Mouse (Mus musculus) layer of hippocampus, postnatal 36 days (tissue): ENCODE data around the gene Gm20532. TPM values are rescaled to one million over a fixed set of nuclear protein-coding genes. Genes with fewer than 3 reads are reported as not detected.

Source experiments
- DNase-seq, 2 experiments: peaks; one replicate each; pipeline ENCODE4 v3.0.0; 2022
- total RNA-seq, 2 experiments: library from RNA; stranded (reverse); gene quantifications; 2 replicates each; pipeline ENCODE4 v1.2.3; 2021

Gm20532 gene
- total RNA-seq, result not detected

DNA sequence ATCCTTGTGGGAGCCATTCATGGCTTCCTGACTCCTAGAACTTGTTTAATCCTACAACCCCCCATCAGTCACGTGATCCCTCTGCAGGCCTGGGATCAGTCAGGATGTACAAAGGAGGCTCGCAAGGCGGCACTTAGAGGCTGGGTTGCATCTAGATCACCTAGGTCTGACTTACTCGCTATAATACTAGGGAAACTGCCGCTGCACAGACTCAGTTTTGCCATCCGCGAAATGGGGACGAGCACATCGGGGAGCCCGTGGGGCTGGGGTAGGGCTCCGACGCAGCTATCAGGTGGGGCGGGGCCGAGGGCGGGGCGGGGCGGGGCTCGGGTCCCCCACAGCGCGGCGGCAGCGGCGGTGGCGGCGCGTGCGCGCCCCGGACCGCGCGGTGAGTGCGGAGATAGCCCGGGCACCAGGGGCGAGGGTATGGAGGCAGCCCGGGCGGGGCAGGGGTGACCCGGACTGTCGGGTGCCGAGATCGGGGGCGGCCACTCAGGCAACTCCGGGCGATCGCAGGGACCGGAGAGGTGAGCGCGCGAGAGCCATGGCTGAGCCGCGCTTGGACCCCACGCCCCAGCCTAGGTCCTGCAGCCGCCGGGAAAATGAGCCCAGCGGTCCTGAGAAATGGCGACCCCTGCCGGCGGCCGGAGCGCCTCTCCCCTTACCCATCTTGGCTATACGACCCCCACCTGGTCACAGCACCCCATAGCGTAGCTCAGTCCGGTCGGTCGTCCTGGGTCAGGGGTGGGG is at the start of gene Gm20532:
TSS of gene Gm20532 (plus strand) at position 346 of the 750 bp plus-strand sequence.
- DNase-seq, result peak; percentile 60 to 65

DNA sequence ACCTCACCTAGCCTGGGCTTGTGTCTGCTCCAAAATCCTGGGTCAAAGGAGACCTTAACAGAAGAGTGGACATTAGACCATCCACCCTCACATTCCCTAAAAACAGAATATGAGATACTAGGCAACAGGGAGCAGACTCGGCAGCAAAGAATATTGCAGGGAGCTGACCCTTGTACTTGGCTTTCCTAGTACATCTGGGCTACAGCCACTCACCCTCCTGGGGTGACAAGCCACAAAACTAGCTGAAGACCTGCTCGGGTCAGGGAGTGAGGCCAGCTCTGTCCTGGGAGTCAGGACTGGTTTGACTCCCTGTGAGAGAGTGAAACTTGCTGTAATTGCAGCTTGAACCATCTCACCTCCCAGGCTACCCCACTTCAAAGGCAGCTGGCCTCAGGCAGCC is 46.9 kb upstream of the Gm20532 start:
- DNase-seq, result no peak

DNA sequence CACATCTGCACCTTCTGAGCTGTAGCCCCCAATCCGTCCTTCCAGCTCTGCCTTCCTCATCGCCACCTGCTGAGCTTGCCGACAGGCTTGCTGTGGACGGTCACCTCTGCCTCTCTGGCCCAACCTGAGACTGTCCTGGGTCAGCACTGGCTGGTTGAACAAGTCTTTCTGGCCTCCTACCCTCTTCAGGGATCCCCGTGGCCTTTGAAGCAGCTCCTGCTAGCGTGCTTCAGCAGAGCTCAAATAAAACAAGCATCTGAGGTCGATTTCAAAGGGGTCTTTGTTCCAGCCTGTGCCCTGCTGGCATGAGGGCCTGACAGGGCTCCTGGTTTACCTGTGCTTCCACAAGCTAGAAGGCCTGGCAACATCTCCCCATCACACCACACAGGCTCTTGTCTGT is 45.7 kb upstream of the Gm20532 start:
- no peak for DNase-seq

DNA sequence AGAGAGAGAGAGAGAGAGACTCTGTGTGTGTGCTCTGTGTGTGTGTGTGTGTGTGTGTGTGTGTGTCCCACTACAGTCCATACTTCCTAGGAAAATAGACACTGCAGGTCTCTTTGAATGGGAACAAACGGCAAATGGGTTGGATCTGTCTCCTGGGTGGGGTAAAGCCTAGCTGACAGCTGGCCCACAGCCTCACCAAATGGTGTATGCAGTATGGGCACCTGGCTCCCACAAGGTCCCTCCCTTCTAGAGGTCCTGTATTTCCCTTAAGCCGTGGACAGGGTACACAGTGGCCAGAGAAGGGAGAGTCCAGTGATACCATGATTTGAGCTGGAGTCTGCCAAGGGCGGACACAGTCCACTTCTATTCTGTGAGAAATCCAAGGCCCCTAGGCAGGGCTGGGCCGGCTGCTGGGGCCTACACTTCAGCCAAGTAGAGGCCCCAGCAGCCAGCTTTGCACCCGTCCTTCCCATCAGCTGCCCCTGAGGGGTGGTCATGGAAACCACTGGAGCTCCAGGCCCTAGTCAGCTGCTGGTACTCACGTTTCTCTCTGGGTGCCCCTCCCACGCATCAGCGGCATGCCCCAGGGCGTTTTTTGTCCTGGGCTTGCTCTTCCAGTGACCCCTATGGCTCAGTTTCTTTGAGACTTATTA is 45.1 kb upstream of the Gm20532 start:
- no peak for DNase-seq

DNA sequence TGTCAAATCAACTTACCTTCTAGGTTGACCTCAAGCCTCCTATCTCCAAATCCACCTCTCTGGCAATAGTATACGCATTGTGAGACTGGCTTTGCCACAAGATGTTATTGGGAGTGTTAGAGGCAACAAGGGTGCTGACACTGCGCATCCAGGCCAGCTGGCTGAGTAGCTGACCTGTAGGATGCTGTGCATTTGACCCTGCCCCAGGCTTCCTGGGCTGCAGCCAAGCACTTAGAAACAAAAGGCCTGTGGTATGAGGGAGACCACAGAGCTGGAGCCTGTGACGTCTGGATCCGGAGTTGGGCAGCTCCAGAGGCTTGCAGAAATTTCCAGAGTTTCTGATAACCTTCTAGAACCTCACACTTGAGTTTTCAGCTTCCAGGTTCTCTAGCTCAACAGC is 43.3 kb upstream of the Gm20532 start:
- DNase-seq, result no peak

DNA sequence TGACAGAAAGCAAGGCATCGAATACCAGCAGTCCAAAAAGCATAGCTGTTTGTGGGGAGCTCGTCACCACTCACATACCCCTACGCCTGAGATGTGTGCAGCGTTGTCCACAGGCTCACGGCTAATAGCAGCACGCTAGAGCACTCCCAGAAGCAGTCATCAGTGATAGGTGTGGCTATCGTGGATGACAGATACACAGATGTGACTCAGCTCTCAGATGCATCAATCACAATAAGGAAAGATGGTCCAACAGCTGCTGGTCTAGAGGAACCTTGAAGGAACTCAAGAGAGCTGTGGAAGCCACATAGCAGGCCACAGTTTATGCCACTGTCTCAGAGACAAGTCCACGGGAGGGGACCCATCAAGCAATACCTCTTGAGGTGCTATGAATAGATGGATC is 42.7 kb upstream of the Gm20532 start:
- DNase-seq, result no peak

DNA sequence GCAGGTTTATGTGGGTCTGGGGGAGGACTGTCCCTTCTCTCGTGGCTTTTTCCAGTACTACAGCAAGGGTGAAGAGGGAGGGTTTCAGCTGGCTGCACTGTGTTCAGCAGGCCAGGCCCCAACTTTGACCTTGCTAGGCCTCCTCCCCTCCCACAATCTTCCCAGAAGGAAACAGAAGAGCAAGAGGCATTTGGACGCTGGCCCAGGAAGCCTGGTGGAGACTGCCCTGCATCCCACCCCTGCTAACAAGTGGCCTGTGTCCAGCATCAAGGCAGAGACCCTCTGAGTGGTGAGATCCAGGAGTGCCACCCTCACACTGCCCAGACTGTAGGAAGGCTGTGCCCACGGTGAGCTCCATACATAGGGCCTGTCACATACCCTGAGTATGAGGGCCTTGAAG is 42.2 kb upstream of the Gm20532 start:
- DNase-seq, result no peak

DNA sequence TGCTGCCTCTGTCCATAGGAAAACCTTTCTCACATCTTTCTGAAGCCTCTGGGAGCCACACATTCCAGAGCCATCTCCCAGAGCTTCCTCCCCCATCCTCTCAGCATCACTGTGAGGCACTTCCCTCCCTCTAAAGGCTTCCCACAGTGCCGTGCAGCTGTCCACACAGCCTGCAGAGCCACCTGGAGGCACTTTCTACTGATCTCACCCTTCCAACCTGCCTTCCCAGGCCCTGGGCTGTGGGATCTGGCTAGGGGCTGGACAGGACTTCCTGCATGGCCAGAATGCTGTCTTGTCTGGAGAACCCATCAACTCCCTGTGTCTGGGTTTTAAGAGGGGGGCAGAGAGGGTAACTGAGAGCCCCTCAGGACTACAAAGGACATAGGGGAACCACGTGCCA is 39.0 kb upstream of the Gm20532 start:
- DNase-seq, result no peak

DNA sequence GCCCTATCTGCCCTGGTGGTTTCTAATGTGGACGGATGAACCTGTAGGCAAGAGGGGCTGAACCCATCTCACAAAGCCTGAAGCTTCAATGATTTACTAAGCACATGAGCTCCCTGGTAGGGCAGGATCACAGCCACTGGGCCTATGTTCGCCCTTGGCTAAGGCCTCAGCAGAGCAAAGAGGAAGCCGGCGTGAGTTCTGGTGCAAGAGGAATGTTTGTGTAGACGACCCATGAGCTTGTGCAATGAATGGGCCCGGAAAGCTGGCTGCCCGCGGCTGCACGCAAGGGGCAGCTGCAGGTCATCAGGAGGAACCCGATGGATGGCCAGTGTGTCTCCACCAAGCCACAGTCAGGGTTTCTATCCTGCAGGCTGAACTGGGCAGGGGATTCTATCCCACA is 36.6 kb upstream of the Gm20532 start:
- no peak for DNase-seq

DNA sequence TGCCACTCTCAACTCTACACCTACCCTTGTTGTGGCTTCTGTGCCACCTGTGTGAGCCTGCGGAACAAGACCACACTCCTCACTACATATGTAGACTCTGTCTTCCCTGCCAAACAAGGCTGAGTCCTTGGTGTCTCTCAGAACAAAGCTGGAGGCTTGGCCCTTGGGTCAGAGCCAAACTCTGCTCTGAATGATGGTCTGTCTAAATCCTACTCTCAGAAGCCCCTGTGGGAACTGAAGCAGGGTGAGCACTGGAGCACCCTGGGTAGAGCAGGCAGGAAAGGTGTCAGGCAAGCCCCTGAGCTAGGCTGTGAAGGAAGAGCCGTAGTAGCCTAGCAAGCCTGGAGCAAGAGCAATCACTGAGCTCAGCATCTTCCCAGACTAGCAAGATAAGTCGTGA is 36.2 kb upstream of the Gm20532 start:
- DNase-seq, result no peak

DNA sequence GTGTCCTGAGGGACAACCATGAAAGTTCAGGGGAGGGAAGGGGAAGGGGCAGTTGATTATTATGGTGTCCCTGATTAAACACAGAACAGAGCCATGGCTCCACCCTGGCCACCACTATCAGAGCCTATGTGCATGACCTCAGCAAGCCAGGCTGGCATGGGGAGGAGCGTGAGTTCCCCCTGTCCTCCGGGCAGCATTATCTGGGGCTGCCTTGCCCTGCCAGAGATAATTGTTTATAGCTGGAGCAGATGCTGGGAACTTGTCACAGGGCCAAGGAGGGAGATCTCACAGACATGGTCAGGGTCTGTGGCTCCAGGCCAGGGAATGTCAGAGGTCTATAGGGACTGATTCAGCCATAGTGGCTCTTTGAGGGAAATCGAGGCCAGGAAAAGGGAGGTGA is 35.7 kb upstream of the Gm20532 start:
- DNase-seq, result no peak

DNA sequence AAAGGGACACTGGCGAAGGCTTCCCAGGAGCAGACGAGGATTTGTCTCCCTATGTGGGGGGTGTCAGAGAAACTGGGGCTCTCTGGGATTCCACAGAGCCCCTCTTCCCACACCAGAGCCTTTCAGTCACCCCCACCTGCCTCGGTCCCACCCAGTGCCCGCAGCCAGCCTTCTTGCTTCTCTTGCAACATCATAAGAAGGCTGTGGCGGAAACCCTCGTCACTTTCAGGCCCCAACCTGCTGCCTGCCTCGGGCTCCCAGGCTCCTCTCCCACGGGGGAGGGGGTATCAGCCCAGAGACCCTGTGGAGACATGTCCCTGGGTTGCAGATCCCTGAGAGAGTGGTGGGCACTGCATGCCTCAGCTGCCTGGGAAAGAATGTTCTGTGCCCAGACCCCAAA is 35.0 kb upstream of the Gm20532 start:
- DNase-seq, result no peak

DNA sequence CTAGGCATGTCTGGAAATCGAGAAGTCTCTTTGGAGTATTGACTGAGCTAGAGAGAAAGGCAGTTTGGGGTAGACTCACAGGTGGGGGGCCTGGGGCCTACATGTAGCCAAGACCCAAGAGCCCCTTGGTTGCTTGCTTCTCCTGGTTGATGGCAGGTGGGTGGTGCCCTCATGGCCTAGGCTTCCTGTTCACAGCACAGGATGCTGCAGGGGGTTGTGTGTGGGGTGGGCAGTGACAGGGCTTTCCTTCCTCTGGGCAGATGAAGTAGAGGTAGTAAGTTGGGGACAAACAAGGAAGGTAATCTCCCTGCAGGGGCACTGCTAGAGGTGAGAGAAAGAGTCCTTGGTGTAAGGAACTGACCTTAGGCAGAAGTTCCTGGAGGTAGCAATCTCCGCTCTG is 34.4 kb upstream of the Gm20532 start:
- no peak for DNase-seq

DNA sequence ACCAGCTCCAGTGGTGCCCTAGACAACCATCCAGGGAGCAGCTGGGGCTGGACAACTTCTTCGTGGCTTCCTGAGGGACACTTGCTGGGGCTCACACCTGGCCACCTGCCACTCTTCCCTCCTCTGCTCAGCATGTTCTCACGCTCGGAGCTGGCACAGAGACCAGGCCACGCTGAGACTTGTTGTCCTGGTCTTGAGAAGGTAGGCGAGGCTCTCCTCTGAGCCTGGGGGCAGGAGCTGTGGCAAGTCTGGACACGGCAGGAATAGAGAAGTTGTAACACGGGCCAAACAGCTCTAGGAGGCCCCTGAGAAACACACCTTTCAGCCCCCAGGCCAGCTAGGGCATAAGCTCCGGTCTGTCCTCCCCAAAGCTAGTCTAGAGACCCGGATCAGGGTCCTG is 32.5 kb upstream of the Gm20532 start:
- DNase-seq, result no peak

DNA sequence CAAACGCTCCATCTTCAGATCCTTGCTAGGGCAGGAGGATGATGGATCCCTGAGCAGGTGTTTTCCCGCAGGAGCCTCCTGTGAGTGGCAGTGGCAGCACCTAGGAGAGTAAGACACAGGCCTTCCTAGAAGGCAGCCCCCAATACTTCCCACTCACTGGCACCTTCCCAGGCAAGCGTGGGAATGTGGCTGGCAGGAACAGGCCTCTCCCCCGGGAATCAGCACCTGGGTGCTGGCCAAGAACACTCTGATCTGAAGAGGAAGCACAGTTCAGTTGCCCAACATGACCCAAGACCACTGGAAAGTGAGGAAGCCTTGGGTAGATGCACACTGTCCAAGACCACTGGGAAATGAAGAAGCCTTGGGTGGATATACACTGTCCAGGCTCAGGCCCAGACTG is 31.4 kb upstream of the Gm20532 start:
- peak; percentile 69 to 73 for DNase-seq

DNA sequence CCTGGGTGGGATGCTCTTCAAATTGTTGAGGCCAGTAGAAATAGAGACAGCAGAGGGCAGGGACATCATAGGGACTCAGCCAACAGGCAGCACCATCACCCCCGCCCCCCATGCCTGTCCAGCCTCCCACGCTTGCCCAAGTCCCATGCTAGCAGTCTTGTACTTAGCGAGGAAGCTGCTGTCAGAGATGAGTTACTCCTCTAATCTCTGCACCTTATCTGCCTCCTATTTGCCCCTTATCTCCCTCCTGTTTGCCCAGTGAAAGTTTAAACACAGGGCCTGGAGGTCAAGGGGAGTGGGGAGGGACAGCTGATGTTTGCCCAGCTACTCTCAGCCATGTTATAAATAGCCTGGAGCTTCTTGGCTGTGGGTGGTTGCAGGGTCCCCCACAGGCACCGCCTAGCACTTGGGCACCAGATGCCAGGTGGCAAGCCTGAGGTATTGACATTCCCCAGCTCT is 29.9 kb upstream of the Gm20532 start:
- DNase-seq, result no peak

DNA sequence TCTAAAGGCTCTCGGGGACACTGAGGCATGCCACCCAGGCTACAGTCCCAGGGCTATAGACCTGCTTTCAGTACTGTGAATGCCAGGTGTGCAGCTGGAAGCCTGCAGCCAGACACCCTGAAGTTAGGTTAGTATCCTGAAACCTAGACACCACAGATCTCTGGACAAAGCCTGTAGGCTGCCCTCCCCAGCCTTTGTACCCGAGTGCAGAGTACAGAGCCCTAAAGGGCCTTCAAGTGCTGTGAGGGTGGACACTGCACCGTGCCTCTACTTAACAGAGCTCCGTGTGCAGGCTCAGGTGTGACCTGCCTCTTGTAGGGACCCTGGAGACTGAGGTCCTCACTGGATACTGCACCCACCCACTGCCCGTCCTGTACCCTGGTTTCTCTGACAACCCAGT is 25.9 kb upstream of the Gm20532 start:
- DNase-seq, result no peak

DNA sequence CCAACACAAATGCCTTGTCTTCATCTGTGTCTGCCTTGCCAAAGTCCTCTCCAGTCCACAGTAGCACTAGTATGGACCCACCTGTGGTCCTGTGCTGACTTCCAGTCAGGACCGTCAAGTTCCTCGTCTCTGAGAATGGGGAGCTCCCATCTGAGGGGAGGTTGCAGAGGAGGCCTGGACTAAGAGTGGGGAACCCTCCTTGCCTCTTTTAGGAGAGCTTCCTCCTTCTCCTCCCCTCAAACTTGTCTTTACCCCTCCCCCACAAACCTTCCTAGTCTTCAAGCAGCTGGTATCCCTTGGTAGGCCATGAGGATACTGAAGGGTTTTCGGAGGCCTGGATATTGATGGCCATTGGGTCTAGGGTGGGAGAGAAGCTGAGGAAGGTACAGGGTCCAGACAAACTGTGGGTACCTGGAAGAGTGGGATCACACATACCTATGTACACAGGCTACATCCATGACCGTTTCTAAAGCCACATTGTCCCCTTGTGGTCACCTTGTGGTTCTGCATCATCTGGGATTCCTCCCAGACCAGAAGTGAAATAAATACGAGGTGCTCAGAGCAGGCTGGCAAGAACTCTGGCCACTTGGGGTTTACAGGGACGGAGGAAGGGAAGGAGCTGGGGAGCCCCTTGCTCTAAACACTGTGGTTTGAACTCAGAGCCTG is 25.0 kb upstream of the Gm20532 start:
- no peak for DNase-seq

DNA sequence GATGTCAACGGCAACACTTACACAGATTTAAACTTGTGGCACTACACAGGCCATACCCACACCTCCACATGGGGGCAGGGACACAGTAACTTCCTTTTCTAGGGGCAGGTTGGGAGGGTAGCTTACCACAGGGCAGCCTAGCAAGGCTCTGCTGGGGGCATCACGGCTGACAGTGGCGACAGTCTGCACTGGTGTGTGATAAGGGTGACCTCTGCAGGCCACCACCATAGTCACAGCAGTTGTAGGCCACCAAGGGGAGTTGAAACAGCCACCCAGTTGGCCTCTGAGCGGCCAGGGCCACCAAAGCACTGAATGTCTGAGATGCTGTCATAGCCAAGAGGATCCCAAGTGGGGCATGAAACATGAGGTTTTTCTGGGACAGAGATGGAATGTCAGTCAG is 20.2 kb upstream of the Gm20532 start:
- peak in 1 of 2 experiments; percentile 34 for DNase-seq

DNA sequence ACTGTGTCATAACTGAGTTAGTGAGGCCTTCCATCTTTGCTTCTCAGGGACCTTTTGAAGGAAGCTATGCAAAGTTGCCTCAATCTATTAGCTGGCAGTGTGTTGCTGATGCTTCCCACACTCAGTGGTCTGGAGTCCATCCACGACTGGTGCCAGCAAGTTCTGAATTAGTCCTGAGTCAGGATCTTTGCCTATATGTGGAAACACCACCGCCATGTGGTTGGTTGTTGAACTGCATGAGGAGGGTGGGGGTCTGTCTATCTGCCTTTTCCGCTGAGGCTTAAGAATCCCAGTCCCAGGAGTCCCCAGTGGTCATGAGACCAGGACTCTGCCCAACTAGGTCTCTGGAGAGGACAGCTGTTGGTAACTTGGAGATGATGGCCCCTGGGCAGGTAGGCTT is 16.4 kb upstream of the Gm20532 start:
- peak; percentile 32 to 45 for DNase-seq

DNA sequence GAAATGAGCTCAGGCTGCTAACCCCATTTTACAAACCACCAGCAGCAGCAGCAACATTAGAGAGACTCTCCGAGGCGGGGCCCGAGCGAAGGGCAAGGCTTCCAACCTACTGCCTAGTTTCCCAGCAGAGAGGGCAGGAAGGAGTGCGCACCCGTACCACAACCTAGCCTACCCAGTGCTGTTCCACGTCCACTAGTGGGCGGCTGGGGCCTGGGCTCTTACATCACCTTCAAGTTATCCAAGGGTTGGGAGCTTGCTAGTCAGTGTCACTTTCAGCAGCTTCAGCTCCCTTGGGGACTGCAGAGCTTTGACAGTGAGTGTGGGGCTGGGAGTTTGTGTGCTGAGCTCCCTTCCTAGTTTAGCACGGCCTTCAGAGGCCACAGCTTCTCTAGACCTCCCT is 15.0 kb upstream of the Gm20532 start:
- no peak for DNase-seq

DNA sequence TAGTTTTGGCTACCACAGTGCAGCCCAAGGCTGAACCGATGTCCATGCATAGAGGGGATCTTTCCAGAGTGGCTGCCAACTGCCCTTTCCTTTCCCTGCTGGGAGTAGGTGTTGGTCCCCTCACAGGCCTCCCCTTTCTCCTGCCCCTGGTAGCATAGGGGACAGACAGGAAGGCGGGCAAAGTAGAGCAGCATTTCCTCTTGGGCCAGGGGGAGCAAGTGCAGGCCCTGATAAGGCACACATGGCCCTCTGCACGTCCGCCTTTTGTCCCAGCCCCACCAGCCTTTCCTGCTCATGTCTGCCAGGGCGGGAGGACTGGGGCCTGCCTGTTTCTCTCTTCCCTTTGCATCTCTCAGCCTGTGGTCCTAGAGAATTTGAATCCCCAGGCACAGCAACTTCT is 14.6 kb upstream of the Gm20532 start:
- DNase-seq, result no peak

DNA sequence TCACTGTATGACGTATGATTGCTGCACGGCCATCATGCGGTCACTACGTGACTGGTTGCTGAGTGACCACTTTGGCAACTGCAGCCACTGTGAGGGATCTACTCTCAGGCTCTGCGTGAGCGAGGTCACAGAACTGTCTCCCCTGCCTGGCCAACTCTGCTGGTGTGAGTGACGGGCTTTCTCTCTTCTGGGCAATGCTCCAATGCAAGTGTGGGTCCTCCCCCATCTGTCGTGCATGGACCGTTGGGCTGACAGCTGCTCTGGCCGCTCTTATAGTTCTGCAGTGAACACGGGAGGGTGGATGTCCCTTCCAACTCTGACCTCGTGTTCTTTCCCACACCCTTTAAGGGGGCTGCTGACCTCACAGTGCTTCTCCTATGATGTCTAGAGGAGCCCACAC is 13.0 kb upstream of the Gm20532 start:
- DNase-seq, result no peak

DNA sequence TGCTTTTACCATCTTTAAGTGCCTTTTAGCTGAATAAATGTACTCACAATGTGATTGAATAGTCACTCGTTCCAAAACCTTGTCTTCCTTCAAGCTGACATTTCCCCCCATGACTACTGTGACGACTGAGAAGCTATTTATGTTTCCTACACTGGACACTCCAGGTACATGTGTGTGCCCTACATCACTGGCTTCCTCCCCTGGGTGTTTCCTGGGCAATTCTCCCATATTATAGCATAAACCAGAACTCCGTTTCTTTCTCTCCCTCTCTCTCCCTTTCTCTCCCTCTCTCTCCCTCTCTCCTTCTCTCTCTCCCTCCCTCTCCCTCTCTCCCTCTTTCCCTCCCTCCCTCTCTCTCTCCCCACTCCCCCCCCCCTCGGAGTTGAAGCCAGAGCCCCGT is 12.6 kb upstream of the Gm20532 start:
- DNase-seq, result no peak
